9 mouse cellular contexts compared by ENCODE assay signal in the genomic region with DNA sequence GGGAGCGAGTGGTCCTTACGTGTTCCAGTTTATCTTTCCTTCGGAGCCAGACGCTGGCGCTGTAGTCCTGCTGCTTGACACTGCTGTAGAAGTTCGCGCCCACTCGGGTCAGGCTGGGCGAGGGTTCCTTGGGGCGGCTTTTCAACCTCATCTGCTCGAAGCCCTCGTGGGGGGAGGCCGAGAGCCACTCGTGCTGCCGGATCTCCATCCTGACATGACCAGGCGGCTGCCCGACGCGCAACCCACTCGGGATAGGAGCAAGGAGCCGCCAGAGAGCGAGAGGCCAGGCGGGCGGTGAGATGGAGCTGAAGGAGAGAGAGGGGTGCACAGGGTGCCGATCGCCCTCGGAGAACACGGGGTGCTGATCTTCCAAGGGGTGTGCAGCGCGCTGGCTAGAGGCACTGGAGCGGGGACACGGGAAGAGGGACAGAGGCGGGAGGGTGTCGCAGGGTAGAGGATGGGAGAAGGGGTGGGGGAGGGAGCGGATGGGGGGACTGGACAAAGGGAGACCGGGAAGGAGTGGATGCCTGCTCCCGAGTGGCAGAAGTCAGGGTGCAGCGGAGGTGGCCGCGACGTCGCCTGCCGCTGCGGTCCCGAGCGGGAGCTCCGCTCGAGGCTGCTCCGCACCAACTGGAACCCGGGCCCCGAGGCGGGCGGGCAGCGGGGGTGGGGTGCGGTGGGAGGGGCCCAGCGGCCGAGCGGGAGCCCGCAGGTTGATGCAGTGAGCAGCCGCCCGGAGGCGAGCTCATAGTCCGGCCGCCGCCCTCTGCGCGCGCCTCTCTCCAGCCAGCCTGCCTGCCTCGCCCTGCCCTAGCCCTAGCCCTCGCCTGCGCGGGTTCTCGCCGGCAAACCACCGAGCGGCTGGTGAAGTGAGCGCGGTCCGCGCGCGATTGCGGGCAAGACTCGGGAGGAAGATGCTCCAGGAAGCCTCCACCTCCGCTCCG. TPM values are rescaled to one million over a fixed set of nuclear protein-coding genes. Genes with fewer than 3 reads are reported as not detected.
DNase-seq lines count a peak whose midpoint lies in the region; ATAC-seq lines count a peak whose summit lies in the region.
"Had no signal": no experiment of that assay in that cellular context is flagged by ENCODE, and none has a peak within 500 bp of the region (broad histone marks: within the 10 kb centered on the region; RNA-seq: fewer than 3 reads in every experiment).

TSS of gene Pld5 (minus strand) at position 646 of the 944 bp plus-strand sequence.

- H3K4me3 ChIP-seq in kidney, embryonic 15.5 days (replicated peaks) = peak within 1 kb of the TSS; percentile 60
- H3K4me3 ChIP-seq in embryonic facial prominence, embryonic 14.5 days (ENCODE audit: low read depth, low read length) = peak within 1 kb of the TSS; percentile 55
- peak within 1 kb of the TSS; percentile 49 for H3K4me3 ChIP-seq in liver, embryonic 11.5 days (ENCODE audit: low read depth, low read length)
- H3K4me3 ChIP-seq in neural tube, embryonic 15.5 days (replicated peaks) = peak within 1 kb of the TSS; percentile 62

- peak; percentile 95 for ATAC-seq in kidney, embryonic 15.5 days (replicated peaks; ENCODE audit: low FRiP score)
- ATAC-seq in embryonic facial prominence, embryonic 14.5 days (ENCODE audit: low read depth) = peak; percentile 91
- peak; percentile 44 to 52; a peak in 3 of 4 replicates for ATAC-seq in hematopoietic stem cell, adult 5-6 weeks (replicated peaks in 1 of 2; ENCODE audit: insufficient read depth in 1 of 2, low FRiP score in 2 of 2, low TSS enrichment in 1 of 2, low read depth in 1 of 2, poor library complexity in 2 of 2, severe bottlenecking in 2 of 2)
- ATAC-seq in liver, embryonic 11.5 days (replicated peaks; ENCODE audit: low FRiP score) = peak; percentile 73
- peak; percentile 89 for ATAC-seq in neural tube, embryonic 15.5 days (ENCODE audit: low FRiP score)

- peak within 1 kb of the TSS; percentile 96 for H3K4me2 ChIP-seq in kidney, embryonic 15.5 days
- H3K4me2 ChIP-seq in embryonic facial prominence, embryonic 14.5 days (ENCODE audit: low read depth, low read length) = peak within 1 kb of the TSS; percentile 97
- H3K4me2 ChIP-seq in liver, embryonic 11.5 days = peak within 1 kb of the TSS; percentile 69
- H3K4me2 ChIP-seq in neural tube, embryonic 15.5 days = peak within 1 kb of the TSS; percentile 93

- H3K9ac ChIP-seq in kidney, embryonic 15.5 days = peak within 1 kb of the TSS; percentile 44
- H3K9ac ChIP-seq in embryonic facial prominence, embryonic 14.5 days (ENCODE audit: low read depth, low read length) = peak within 1 kb of the TSS; percentile 61
- no peak within 1 kb of the TSS for H3K9ac ChIP-seq in liver, embryonic 11.5 days (ENCODE audit: low read depth, low read length)
- H3K9ac ChIP-seq in neural tube, embryonic 15.5 days (replicated peaks) = peak within 1 kb of the TSS; percentile 65

- peaks cover 15% of the 10 kb centered on the region for H3K4me1 ChIP-seq in kidney, embryonic 15.5 days
- H3K4me1 ChIP-seq in embryonic facial prominence, embryonic 14.5 days (ENCODE audit: control insufficient read depth, insufficient read depth, low read length) = no peaks in the 10 kb centered on the region
- H3K4me1 ChIP-seq in liver, embryonic 11.5 days (replicated peaks; ENCODE audit: control insufficient read depth, insufficient read depth, low read length) = no peaks in the 10 kb centered on the region
- H3K4me1 ChIP-seq in neural tube, embryonic 15.5 days = peaks cover 16% of the 10 kb centered on the region; the same call in 1 of the 2 replicates

- DNase-seq in kidney, adult 11 months = no peak
- DNase-seq in adrenal gland, postnatal 14 days = peak; percentile 29
- peak; percentile 19 for DNase-seq in embryonic facial prominence, embryonic 14.5 days (ENCODE audit: low spot score)
- DNase-seq in liver, embryonic 11.5 days (ENCODE audit: low spot score) = peak; percentile 44
- DNase-seq in adipocyte (ENCODE audit: low spot score) = no peak

- no peak within 1 kb of the TSS for H3K27ac ChIP-seq in kidney, embryonic 15.5 days
- no peak within 1 kb of the TSS for H3K27ac ChIP-seq in embryonic facial prominence, embryonic 14.5 days (replicated peaks; ENCODE audit: low read depth, low read length)
- no peak within 1 kb of the TSS for H3K27ac ChIP-seq in liver, embryonic 11.5 days (ENCODE audit: low read depth, low read length)
- peak within 1 kb of the TSS; percentile 73 for H3K27ac ChIP-seq in neural tube, embryonic 15.5 days (replicated peaks)

- under 1% methylated on average over 68 of the region's 86 CpGs for WGBS in kidney, embryonic 15.5 days
- under 1% methylated on average over 47 of the region's 86 CpGs for WGBS in embryonic facial prominence, embryonic 14.5 days
- under 1% methylated on average over 82 of the region's 86 CpGs for WGBS in liver, embryonic 11.5 days
- WGBS in neural tube, embryonic 15.5 days = under 1% methylated on average over 80 of the region's 86 CpGs

- H3K27me3 ChIP-seq in kidney, embryonic 15.5 days = peaks cover 35% of the 10 kb centered on the region
- H3K27me3 ChIP-seq in embryonic facial prominence, embryonic 14.5 days (replicated peaks; ENCODE audit: control insufficient read depth, insufficient read depth, low read length) = peaks cover 28% of the 10 kb centered on the region
- H3K27me3 ChIP-seq in liver, embryonic 11.5 days (replicated peaks; ENCODE audit: control insufficient read depth, insufficient read depth, low read length) = peaks cover 31% of the 10 kb centered on the region
- H3K27me3 ChIP-seq in neural tube, embryonic 15.5 days (replicated peaks) = no peaks in the 10 kb centered on the region

- H3K9me3 ChIP-seq in kidney, embryonic 15.5 days (replicated peaks) = no peaks in the 10 kb centered on the region
- H3K9me3 ChIP-seq in embryonic facial prominence, embryonic 14.5 days (ENCODE audit: control insufficient read depth, low read length) = no peaks in the 10 kb centered on the region
- H3K9me3 ChIP-seq in liver, embryonic 11.5 days (ENCODE audit: control insufficient read depth, low read length) = no peaks in the 10 kb centered on the region
- H3K9me3 ChIP-seq in neural tube, embryonic 15.5 days (replicated peaks) = no peaks in the 10 kb centered on the region

- H3K36me3 ChIP-seq in kidney, embryonic 15.5 days = no peaks in the 10 kb centered on the region
- no peaks in the 10 kb centered on the region for H3K36me3 ChIP-seq in embryonic facial prominence, embryonic 14.5 days (ENCODE audit: control insufficient read depth, insufficient read depth, low read length)
- H3K36me3 ChIP-seq in liver, embryonic 11.5 days (ENCODE audit: control insufficient read depth, insufficient read depth, low read length) = no peaks in the 10 kb centered on the region
- no peaks in the 10 kb centered on the region for H3K36me3 ChIP-seq in neural tube, embryonic 15.5 days
- H3K36me3 ChIP-seq: G1E had no signal

RNA-seq across cellular contexts. Expression of gene Pld5, which starts in this region (rescaled TPM):
- polyA plus RNA-seq in kidney, embryonic 15.5 days (2015; fragmentation: Nextera tagmentation; extraction: Ambion mirVana) = 1.9 and 2.5 TPM in 2 replicates
- 0.52 and 1.0 TPM in 2 replicates for total RNA-seq in adrenal gland, postnatal 14 days (2021)
- polyA plus RNA-seq in embryonic facial prominence, embryonic 14.5 days (2014; fragmentation: Nextera tagmentation; extraction: Ambion mirVana) = 1.7 and 1.8 TPM in 2 replicates
- not detected in 2 replicates for total RNA-seq in hematopoietic stem cell, adult 5-6 weeks (2017)
- polyA plus RNA-seq in liver, embryonic 11.5 days (2014; fragmentation: Nextera tagmentation; extraction: Ambion mirVana) = 0.10 and 0.37 TPM in 2 replicates
- 5.7 and 7.0 TPM in 2 replicates for polyA plus RNA-seq in neural tube, embryonic 15.5 days (2015; fragmentation: Nextera tagmentation; extraction: Ambion mirVana)
- polyA plus RNA-seq: G1E had no signal

Comparison
In these comparisons a context has a peak if more than half of its experiments do, and no peak if none do; other contexts are left out.
1. Peak in ATAC-seq in hematopoietic stem cell, adult 5-6 weeks; RNA of the gene not detected or under 1 TPM.
2. Peak in DNase-seq, ATAC-seq, H3K4me3 ChIP-seq and H3K4me2 ChIP-seq in liver, embryonic 11.5 days; RNA of the gene not detected or under 1 TPM.
3. DNase-seq: peak in adrenal gland, postnatal 14 days (single experiment) and embryonic facial prominence, embryonic 14.5 days (single experiment); none in kidney, adult 11 months (single experiment) and adipocyte (single experiment).
4. Peak in every context shown above with its lines, with median percentiles within 50 percentile points of each other: ATAC-seq, H3K4me2 ChIP-seq and H3K4me3 ChIP-seq.